Mouse (Mus musculus) duodenum, adult 2 months (tissue): ENCODE data around the gene Pibf1. TPM values are rescaled to one million over a fixed set of nuclear protein-coding genes. Genes with fewer than 3 reads are reported as not detected.

ENCODE experiments used
- polyA plus RNA-seq: library from polyadenylated mRNA; depleted of rRNA; stranded (reverse); fragments of >200 nt; gene quantifications from 2 replicates; pipeline ENCODE4 v1.2.3, GENCODE M21; 2012; ENCODE audit warnings: low replicate concordance; rRNA removed

Gene Pibf1
- 0.28 and 0.55 TPM in 2 replicates for polyA plus RNA-seq

GRCm38 (mm10) chr14:99099267-99099966 lies at the start of gene Pibf1, which contains the start of gene Dis3:
Pibf1 (plus strand) TSS chr14:99099424.
Dis3 (minus strand) TSS chr14:99099770.

GRCm38 (mm10) chr14:99298385-99299021 lies 199.3 kb downstream of the Pibf1 start, which contains the start of gene Klf5:
Klf5 (plus strand) TSS chr14:99298691.

Other genes starting within 250 kb of the Pibf1 start
- not detected in 2 replicates for gene Rpl36a-ps1, start 105.1 kb upstream of the Pibf1 start, polyA plus RNA-seq
- gene Mzt1, start 53.3 kb upstream of the Pibf1 start, polyA plus RNA-seq, result 1.8 and 2.9 TPM in 2 replicates
- gene Bora, start 53.2 kb upstream of the Pibf1 start, polyA plus RNA-seq, result 0.97 and 2.7 TPM in 2 replicates
- gene Dis3, start 346 bp downstream of the Pibf1 start, polyA plus RNA-seq, result 1.9 and 2.3 TPM in 2 replicates
- 150 and 189 TPM in 2 replicates for gene Klf5, start 199.3 kb downstream of the Pibf1 start, polyA plus RNA-seq